Comparison of ENCODE assay signal across 23 mouse cellular contexts in the genomic region with DNA sequence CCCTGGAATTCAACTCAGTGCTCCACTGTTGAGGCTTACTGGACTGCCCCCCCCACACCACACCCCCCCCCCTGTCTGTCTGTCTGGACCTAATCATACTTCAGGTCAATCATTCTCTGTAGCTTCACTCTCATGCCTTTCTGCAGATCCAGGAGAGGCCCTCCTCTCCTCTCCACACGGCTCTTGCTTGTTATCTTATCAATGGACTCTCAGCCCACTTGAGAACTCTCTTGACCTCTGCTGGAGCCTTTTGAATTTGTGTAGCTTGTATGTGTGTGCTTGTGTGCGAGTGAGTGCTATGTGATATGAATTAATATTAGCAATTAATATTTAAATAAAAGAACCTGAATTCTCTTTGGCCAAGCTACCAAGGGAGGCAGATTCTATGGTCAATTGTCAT. TPM values are rescaled to one million over a fixed set of nuclear protein-coding genes. Genes with fewer than 3 reads are reported as not detected.
DNase-seq lines count a peak whose midpoint lies in the region; ATAC-seq and TF ChIP-seq lines count a peak whose summit lies in the region.
"Had no signal": no experiment of that assay in that cellular context is flagged by ENCODE, and none has a peak within 500 bp of the region (broad histone marks: within the 10 kb centered on the region; RNA-seq: fewer than 3 reads in every experiment).

No protein-coding gene starts in this region.

- no peaks in the 10 kb centered on the region for H3K36me3 ChIP-seq in heart, embryonic 12.5 days
- H3K36me3 ChIP-seq in lung, postnatal 0 days (ENCODE audit: insufficient read depth, low read length) = no peaks in the 10 kb centered on the region
- no peaks in the 10 kb centered on the region for H3K36me3 ChIP-seq in intestine, postnatal 0 days (ENCODE audit: control insufficient read depth, insufficient read depth)
- H3K36me3 ChIP-seq in stomach, embryonic 16.5 days (ENCODE audit: control insufficient read depth, insufficient read depth, low read length) = no peaks in the 10 kb centered on the region
- no peaks in the 10 kb centered on the region for H3K36me3 ChIP-seq in forebrain, embryonic 16.5 days (ENCODE audit: control insufficient read depth, insufficient read depth)
- H3K36me3 ChIP-seq: embryonic facial prominence, embryonic 12.5 days; embryonic facial prominence, embryonic 15.5 days; heart, embryonic 13.5 days; hindbrain, embryonic 12.5 days had no signal

- no peak overlapping the region for H3K4me2 ChIP-seq in heart, embryonic 12.5 days
- H3K4me2 ChIP-seq in lung, postnatal 0 days (replicated peaks; ENCODE audit: low read depth, low read length) = no peak overlapping the region
- no peak overlapping the region for H3K4me2 ChIP-seq in intestine, postnatal 0 days (replicated peaks; ENCODE audit: low read depth)
- no peak overlapping the region for H3K4me2 ChIP-seq in stomach, embryonic 16.5 days (ENCODE audit: low read depth, low read length)
- H3K4me2 ChIP-seq in forebrain, embryonic 16.5 days (ENCODE audit: low read length) = no peak overlapping the region
- H3K4me2 ChIP-seq: embryonic facial prominence, embryonic 12.5 days; embryonic facial prominence, embryonic 15.5 days; heart, embryonic 13.5 days; hindbrain, embryonic 12.5 days had no signal

- H3K27me3 ChIP-seq in heart, embryonic 12.5 days (replicated peaks) = peaks cover 61% of the 10 kb centered on the region
- no peaks in the 10 kb centered on the region for H3K27me3 ChIP-seq in lung, postnatal 0 days (replicated peaks; ENCODE audit: insufficient read depth, low read length)
- no peaks in the 10 kb centered on the region for H3K27me3 ChIP-seq in intestine, postnatal 0 days (replicated peaks; ENCODE audit: control insufficient read depth, insufficient read depth, low read length)
- no peaks in the 10 kb centered on the region for H3K27me3 ChIP-seq in stomach, embryonic 16.5 days (ENCODE audit: control insufficient read depth, insufficient read depth, low read length)
- H3K27me3 ChIP-seq in forebrain, embryonic 16.5 days (replicated peaks; ENCODE audit: control insufficient read depth, insufficient read depth, low read length) = no peaks in the 10 kb centered on the region
- H3K27me3 ChIP-seq: embryonic facial prominence, embryonic 12.5 days; embryonic facial prominence, embryonic 15.5 days; hindbrain, embryonic 12.5 days had no signal

- peak; percentile 33 for ATAC-seq in heart, embryonic 12.5 days (ENCODE audit: insufficient number of reproducible peaks, low FRiP score)
- ATAC-seq in lung, postnatal 0 days = no peak
- ATAC-seq in intestine, postnatal 0 days = peak; percentile 50
- no peak for ATAC-seq in stomach, embryonic 16.5 days (ENCODE audit: insufficient read depth, low FRiP score)
- no peak for ATAC-seq in forebrain, embryonic 16.5 days
- ATAC-seq: CD4-positive, CD25-positive, alpha-beta regulatory T cell, adult 4 months; forebrain, embryonic 14.5 days; hindbrain, embryonic 16.5 days had no signal

- no peaks in the 10 kb centered on the region for H3K9me3 ChIP-seq in heart, embryonic 12.5 days (replicated peaks)
- no peaks in the 10 kb centered on the region for H3K9me3 ChIP-seq in lung, postnatal 0 days (ENCODE audit: low read length)
- H3K9me3 ChIP-seq in intestine, postnatal 0 days (ENCODE audit: control insufficient read depth) = no peaks in the 10 kb centered on the region
- no peaks in the 10 kb centered on the region for H3K9me3 ChIP-seq in stomach, embryonic 16.5 days (replicated peaks; ENCODE audit: control insufficient read depth, low read length)
- H3K9me3 ChIP-seq in forebrain, embryonic 16.5 days (ENCODE audit: control insufficient read depth, low read length) = no peaks in the 10 kb centered on the region
- H3K9me3 ChIP-seq: embryonic facial prominence, embryonic 12.5 days; embryonic facial prominence, embryonic 15.5 days; heart, embryonic 13.5 days; hindbrain, embryonic 12.5 days had no signal

- H3K4me1 ChIP-seq in heart, embryonic 12.5 days (replicated peaks) = peaks cover 36% of the 10 kb centered on the region
- no peaks in the 10 kb centered on the region for H3K4me1 ChIP-seq in lung, postnatal 0 days (ENCODE audit: insufficient read depth, low read depth, low read length)
- H3K4me1 ChIP-seq in intestine, postnatal 0 days (replicated peaks; ENCODE audit: control insufficient read depth, insufficient read depth, low read length) = no peaks in the 10 kb centered on the region
- no peaks in the 10 kb centered on the region for H3K4me1 ChIP-seq in stomach, embryonic 16.5 days (ENCODE audit: control insufficient read depth, insufficient read depth, low read length)
- no peaks in the 10 kb centered on the region for H3K4me1 ChIP-seq in forebrain, embryonic 16.5 days (replicated peaks; ENCODE audit: control insufficient read depth, insufficient read depth, low read length)
- H3K4me1 ChIP-seq: embryonic facial prominence, embryonic 12.5 days; hindbrain, embryonic 12.5 days had no signal

- no peak for TF ChIP-seq EP300 in lung, postnatal 0 days (IDR thresholded peaks at IDR 0.05)

- H3K4me3 ChIP-seq in heart, embryonic 12.5 days = no peak overlapping the region
- H3K4me3 ChIP-seq in lung, postnatal 0 days (ENCODE audit: low read depth, low read length) = no peak overlapping the region
- no peak overlapping the region for H3K4me3 ChIP-seq in intestine, postnatal 0 days (ENCODE audit: low read depth, low read length)
- no peak overlapping the region for H3K4me3 ChIP-seq in stomach, embryonic 16.5 days (replicated peaks; ENCODE audit: low read length)
- H3K4me3 ChIP-seq in forebrain, embryonic 16.5 days (replicated peaks; ENCODE audit: low read length) = no peak overlapping the region
- H3K4me3 ChIP-seq: embryonic facial prominence, embryonic 12.5 days; embryonic facial prominence, embryonic 15.5 days; heart, adult 2 months; heart, embryonic 13.5 days; hindbrain, embryonic 12.5 days had no signal

- H3K27ac ChIP-seq in heart, embryonic 12.5 days (ENCODE audit: poor library complexity, severe bottlenecking) = no peak overlapping the region
- H3K27ac ChIP-seq in lung, postnatal 0 days (ENCODE audit: low read length) = no peak overlapping the region
- no peak overlapping the region for H3K27ac ChIP-seq in intestine, postnatal 0 days (ENCODE audit: low read depth, low read length)
- H3K27ac ChIP-seq in stomach, embryonic 16.5 days (ENCODE audit: low read length) = 0 out of 2 replicates have a peak overlapping the region, but pooled peaks have one; percentile 15
- no peak overlapping the region for H3K27ac ChIP-seq in forebrain, embryonic 16.5 days (ENCODE audit: low read length)
- H3K27ac ChIP-seq: embryonic facial prominence, embryonic 12.5 days; embryonic facial prominence, embryonic 15.5 days; heart, adult 2 months; heart, embryonic 13.5 days; hindbrain, embryonic 12.5 days had no signal

- no peak overlapping the region for H3K9ac ChIP-seq in heart, embryonic 12.5 days
- no peak overlapping the region for H3K9ac ChIP-seq in lung, postnatal 0 days (replicated peaks; ENCODE audit: low read depth)
- H3K9ac ChIP-seq in intestine, postnatal 0 days (ENCODE audit: low read depth, low read length) = no peak overlapping the region
- H3K9ac ChIP-seq in stomach, embryonic 16.5 days (ENCODE audit: low read length) = no peak overlapping the region
- H3K9ac ChIP-seq in forebrain, embryonic 16.5 days (replicated peaks; ENCODE audit: low read depth, low read length) = no peak overlapping the region
- H3K9ac ChIP-seq: embryonic facial prominence, embryonic 12.5 days; embryonic facial prominence, embryonic 15.5 days; heart, embryonic 13.5 days; hindbrain, embryonic 12.5 days had no signal

- DNase-seq in heart, adult 9 months (ENCODE audit: low spot score in 2 of 2) = no peak
- peak; percentile 26 for DNase-seq in lung, postnatal 0 days (ENCODE audit: low spot score)
- no peak for DNase-seq in lung, postnatal 36 days
- no peak for DNase-seq in layer of hippocampus, adult 9-11 months
- DNase-seq: adrenal gland, adult 2 months; adrenal gland, postnatal 14 days; cerebellum, adult 11 months; cerebellum, adult 2 months; cerebellum, adult 9-11 months; cerebellum, postnatal 25 days; gastrocnemius, postnatal 25 days; heart, adult 2 months had no signal

- no peak for TF ChIP-seq CTCF in lung, postnatal 0 days (IDR thresholded peaks at IDR 0.05)
- TF ChIP-seq CTCF in intestine, postnatal 0 days (IDR thresholded peaks at IDR 0.05; ENCODE audit: low read depth) = no peak

- WGBS in heart, embryonic 12.5 days = 11% methylated on average over 2 of the region's 2 CpGs
- 39% methylated on average over 2 of the region's 2 CpGs for WGBS in lung, postnatal 0 days
- 48% methylated on average over 2 of the region's 2 CpGs for WGBS in intestine, postnatal 0 days
- 51% methylated on average over 2 of the region's 2 CpGs for WGBS in stomach, embryonic 16.5 days
- WGBS in forebrain, embryonic 16.5 days = 72% methylated on average over 2 of the region's 2 CpGs

RNA-seq across cellular contexts. Expression of gene Pgm2, which starts 26.6 kb away (rescaled TPM):
- 20.7 and 21.0 TPM in 2 replicates for polyA plus RNA-seq in heart, embryonic 12.5 days (2016; fragmentation: Nextera tagmentation; extraction: Ambion mirVana)
- polyA plus RNA-seq in lung, postnatal 0 days (2015; fragmentation: Nextera tagmentation; extraction: Ambion mirVana) = 27.0 and 28.3 TPM in 2 replicates
- 30.1 and 36.3 TPM in 2 replicates for polyA plus RNA-seq in intestine, postnatal 0 days (2015; fragmentation: Nextera tagmentation; extraction: Ambion mirVana)
- polyA plus RNA-seq in stomach, embryonic 16.5 days (2015; fragmentation: Nextera tagmentation; extraction: Ambion mirVana) = 39.0 and 39.9 TPM in 2 replicates
- polyA plus RNA-seq in forebrain, embryonic 16.5 days (2015; fragmentation: Nextera tagmentation; extraction: Ambion mirVana) = 23.6 and 29.2 TPM in 2 replicates

Comparison
In these comparisons a context has a peak if more than half of its experiments do, and no peak if none do; other contexts are left out.
1. ATAC-seq: peak in heart, embryonic 12.5 days (single experiment) and intestine, postnatal 0 days (single experiment); none in lung, postnatal 0 days (single experiment), stomach, embryonic 16.5 days (single experiment) and forebrain, embryonic 16.5 days (single experiment).